Mouse (Mus musculus) urinary bladder, adult 2 months (tissue): ENCODE results near the gene Zfp511. TPM values are rescaled to one million over a fixed set of nuclear protein-coding genes. Genes with fewer than 3 reads are reported as not detected.

Source experiments
- polyA plus RNA-seq: library from polyadenylated mRNA; depleted of rRNA; stranded (reverse); fragments of >200 nt; gene quantifications from 2 replicates; pipeline ENCODE4 v1.2.3, GENCODE M21; 2012; rRNA removed

Zfp511 gene
- polyA plus RNA-seq, 1 experiment, result 98.7 TPM

Other genes starting within 250 kb of the Zfp511 start
- 2.1 and 3.5 TPM in 2 replicates for gene Adgra1, start 202.2 kb upstream of the Zfp511 start, polyA plus RNA-seq
- gene Kndc1, start 141.7 kb upstream of the Zfp511 start, polyA plus RNA-seq, result 0.03 and 0.07 TPM in 2 replicates
- gene Utf1, start 92.6 kb upstream of the Zfp511 start, polyA plus RNA-seq, result not detected in 2 replicates
- gene 6430531B16Rik, start 57.6 kb upstream of the Zfp511 start, polyA plus RNA-seq, result 0.37 and 0.70 TPM in 2 replicates
- 5.8 and 6.3 TPM in 2 replicates for gene Adam8, start 43.8 kb upstream of the Zfp511 start, polyA plus RNA-seq
- gene Tubgcp2, start 278 bp downstream of the Zfp511 start, polyA plus RNA-seq, result 33.2 and 33.3 TPM in 2 replicates
- 0.03 TPM in 2 replicates for gene Msx3, start 12.7 kb downstream of the Zfp511 start, polyA plus RNA-seq
- 0.83 and 1.0 TPM in 2 replicates for gene Caly, start 46.2 kb downstream of the Zfp511 start, polyA plus RNA-seq
- gene Prap1, start 57.0 kb downstream of the Zfp511 start, polyA plus RNA-seq, result 3.3 TPM in 2 replicates
- 61.2 and 63.5 TPM in 2 replicates for gene Fuom, start 66.0 kb downstream of the Zfp511 start, polyA plus RNA-seq
- 8.1 and 11.0 TPM in 2 replicates for gene Paox, start 79.4 kb downstream of the Zfp511 start, polyA plus RNA-seq
- gene Echs1, start 80.1 kb downstream of the Zfp511 start, polyA plus RNA-seq, result 112 and 118 TPM in 2 replicates
- gene Mtg1, start 101.2 kb downstream of the Zfp511 start, polyA plus RNA-seq, result 26.1 and 31.0 TPM in 2 replicates
- 4.8 and 8.9 TPM in 2 replicates for gene Sprn, start 118.5 kb downstream of the Zfp511 start, polyA plus RNA-seq
- not detected in 2 replicates for gene Olfr522, start 128.4 kb downstream of the Zfp511 start, polyA plus RNA-seq
- not detected in 2 replicates for gene Olfr523, start 136.8 kb downstream of the Zfp511 start, polyA plus RNA-seq
- not detected in 2 replicates for gene Olfr524, start 169.6 kb downstream of the Zfp511 start, polyA plus RNA-seq
- gene Cd163l1, start 181.9 kb downstream of the Zfp511 start, polyA plus RNA-seq, result 1.1 and 1.2 TPM in 2 replicates
- 0.09 and 0.22 TPM in 2 replicates for gene 5830411N06Rik, start 210.9 kb downstream of the Zfp511 start, polyA plus RNA-seq